Mouse (Mus musculus) limb, embryonic 15.5 days (tissue): Measurements from ENCODE around the gene T2. TPM values are rescaled to one million over a fixed set of nuclear protein-coding genes. Genes with fewer than 3 reads are reported as not detected.
"Not testable (repeated sequence)": the region's sequence is repeated elsewhere in the genome, so short reads cannot be mapped to it uniquely, and the experiment has no call there.

ENCODE experiments used
- ATAC-seq: fragments of 200-750 bp; cut with Nextera tagmentation; 2 replicates; pipeline ENCODE4 v1.8.0; 2017; ENCODE audit warnings: low read depth, moderate TSS enrichment; ENCODE audit not compliant: insufficient number of reproducible peaks, low FRiP score, low TSS enrichment
- H3K27ac ChIP-seq: fragments of 300-500 bp; sonication (generic); 2 replicates; pipeline ENCODE4 v1.5.1; 2015; ENCODE audit warnings: moderate library complexity, mild to moderate bottlenecking, inconsistent platforms
- H3K27me3 ChIP-seq: fragments of 300-500 bp; sonication (generic); 2 replicates; pipeline ENCODE4 v1.6.1; 2015; ENCODE audit warnings: inconsistent platforms
- H3K36me3 ChIP-seq: fragments of 300-500 bp; sonication (generic); 2 replicates; pipeline ENCODE4 v1.6.1; 2015; ENCODE audit warnings: inconsistent platforms
- H3K4me1 ChIP-seq: fragments of 300-500 bp; sonication (generic); 2 replicates; pipeline ENCODE4 v1.6.1; 2015; ENCODE audit warnings: inconsistent platforms
- H3K4me2 ChIP-seq: fragments of 300-500 bp; sonication (generic); 2 replicates; pipeline ENCODE4 v1.6.1; 2015; ENCODE audit warnings: mild to moderate bottlenecking, inconsistent platforms
- H3K4me3 ChIP-seq: fragments of 300-500 bp; sonication (generic); 2 replicates; pipeline ENCODE4 v1.5.1; 2015; ENCODE audit warnings: mild to moderate bottlenecking, inconsistent platforms
- H3K9ac ChIP-seq: fragments of 300-500 bp; sonication (generic); 2 replicates; pipeline ENCODE4 v1.6.1; 2015; ENCODE audit warnings: inconsistent platforms
- H3K9me3 ChIP-seq: fragments of 300-500 bp; sonication (generic); 2 replicates; pipeline ENCODE4 v1.6.1; 2016; ENCODE audit warnings: inconsistent platforms
- WGBS: fragments of 180-500 bp; shearing (Covaris S2); methylation state at CpG from one replicate; pipeline ENCODE4 v1.1.7; 2015; 5-methylcytosine and 5-hydroxymethylcytosine counted together
- polyA plus RNA-seq: library from polyadenylated mRNA; unstranded; fragments of >200 nt; fragmentation: Nextera tagmentation; extraction: Ambion mirVana; gene quantifications from 2 replicates; pipeline ENCODE4 v1.2.1, GENCODE M21; 2015

The T2 gene
- polyA plus RNA-seq: 0.58 and 0.72 TPM in 2 replicates

GRCm38 (mm10) chr17:8355692-8356091 is at the start of gene T2:
Gene T2, plus strand, starts transcription at chr17:8355992.
- Histone ChIP-seq H3K4me1 (no peaks in the 10 kb centered on the region), H3K27me3 (no peaks in the 10 kb centered on the region), H3K9me3 (no peaks in the 10 kb centered on the region), H3K4me3 (no peak within 1 kb of the TSS), H3K9ac (no peak within 1 kb of the TSS), H3K4me2 (no peak within 1 kb of the TSS), H3K27ac (no peak within 1 kb of the TSS), H3K36me3 (no peaks in the 10 kb centered on the region)
- no peak for ATAC-seq
- WGBS: 82% methylated on average over 6 of the region's 6 CpGs

- peaks cover 18% of the 10 kb centered on the region for H3K4me1 ChIP-seq
- peak within 1 kb of the TSS; percentile 77 for H3K4me3 ChIP-seq
- peak; percentile 88 for ATAC-seq
- peak within 1 kb of the TSS; percentile 79 for H3K9ac ChIP-seq
- no peaks in the 10 kb centered on the region for H3K27me3 ChIP-seq
- no peaks in the 10 kb centered on the region for H3K36me3 ChIP-seq
- no peaks in the 10 kb centered on the region for H3K9me3 ChIP-seq
- H3K27ac ChIP-seq: peak within 1 kb of the TSS; percentile 75
- WGBS: under 1% methylated on average over 53 of the region's 54 CpGs
- peak within 1 kb of the TSS; percentile 53 for H3K4me2 ChIP-seq
These were observed 44.8 kb upstream of the T2 start, which contains the start of gene Sft2d1 for GRCm38 (mm10) chr17:8310838-8311614. Gene Sft2d1, plus strand, starts transcription at chr17:8311102.

- no peak overlapping the region for H3K27ac ChIP-seq
- H3K4me2 ChIP-seq: peak overlapping the region; percentile 53
- no peak for ATAC-seq
- H3K4me3 ChIP-seq: peak overlapping the region; percentile 77
- H3K27me3 ChIP-seq: no peaks in the 10 kb centered on the region
- 40% methylated on average over 3 of the region's 3 CpGs for WGBS
- no peaks in the 10 kb centered on the region for H3K36me3 ChIP-seq
- peaks cover 18% of the 10 kb centered on the region for H3K4me1 ChIP-seq
- H3K9ac ChIP-seq: no peak overlapping the region
- no peaks in the 10 kb centered on the region for H3K9me3 ChIP-seq
These were observed 44.0 kb upstream of the T2 start for GRCm38 (mm10) chr17:8311751-8312150.

- no peaks in the 10 kb centered on the region for H3K9me3 ChIP-seq
- no peak overlapping the region for H3K4me3 ChIP-seq
- WGBS: 90% methylated on average over 3 of the region's 3 CpGs
- no peak overlapping the region for H3K9ac ChIP-seq
- no peak overlapping the region for H3K4me2 ChIP-seq
- H3K27ac ChIP-seq: no peak overlapping the region
- no peak for ATAC-seq
- peaks cover 18% of the 10 kb centered on the region for H3K4me1 ChIP-seq
- H3K27me3 ChIP-seq: no peaks in the 10 kb centered on the region
- H3K36me3 ChIP-seq: 0 out of 2 replicates have a peak, but pooled peaks cover 2% of the 10 kb centered on the region
These were observed 41.8 kb upstream of the T2 start for GRCm38 (mm10) chr17:8313976-8314375.

GRCm38 (mm10) chr17:8316251-8316650 is 39.5 kb upstream of the T2 start:
- Histone ChIP-seq H3K9ac (no peak overlapping the region), H3K27ac (no peak overlapping the region), H3K27me3 (no peaks in the 10 kb centered on the region), H3K4me2 (no peak overlapping the region), H3K9me3 (no peaks in the 10 kb centered on the region), H3K4me1 (peaks cover 18% of the 10 kb centered on the region), H3K4me3 (no peak overlapping the region), H3K36me3 (0 out of 2 replicates have a peak, but pooled peaks cover 2% of the 10 kb centered on the region)
- ATAC-seq: no peak
- 93% methylated on average over 1 of the region's 1 CpGs for WGBS

GRCm38 (mm10) chr17:8326877-8327276 is 28.9 kb upstream of the T2 start:
- not testable (repeated sequence) for H3K27me3 ChIP-seq, H3K9me3 ChIP-seq, H3K4me2 ChIP-seq, H3K4me3 ChIP-seq, H3K27ac ChIP-seq, ATAC-seq, H3K4me1 ChIP-seq, H3K9ac ChIP-seq
- H3K36me3 ChIP-seq: peaks cover 13% of the 10 kb centered on the region
- 92% methylated on average over 10 of the region's 11 CpGs for WGBS

GRCm38 (mm10) chr17:8328511-8329174 is 27.1 kb upstream of the T2 start:
- Histone ChIP-seq H3K27ac (no peak overlapping the region), H3K9me3 (no peaks in the 10 kb centered on the region), H3K9ac (no peak overlapping the region), H3K4me3 (no peak overlapping the region), H3K36me3 (peaks cover 13% of the 10 kb centered on the region), H3K4me2 (no peak overlapping the region), H3K27me3 (no peaks in the 10 kb centered on the region), H3K4me1 (no peaks in the 10 kb centered on the region)
- WGBS: 70% methylated on average over 7 of the region's 7 CpGs
- ATAC-seq: no peak

- no peak overlapping the region for H3K4me2 ChIP-seq
- H3K9ac ChIP-seq: no peak overlapping the region
- ATAC-seq: no peak
- 73% methylated on average over 5 of the region's 5 CpGs for WGBS
- no peak overlapping the region for H3K4me3 ChIP-seq
- no peaks in the 10 kb centered on the region for H3K27me3 ChIP-seq
- H3K27ac ChIP-seq: no peak overlapping the region
- H3K4me1 ChIP-seq: no peaks in the 10 kb centered on the region
- H3K36me3 ChIP-seq: peaks cover 11% of the 10 kb centered on the region
- no peaks in the 10 kb centered on the region for H3K9me3 ChIP-seq
These were observed 25.2 kb upstream of the T2 start for GRCm38 (mm10) chr17:8330602-8331001.

GRCm38 (mm10) chr17:8337159-8337558 is 18.6 kb upstream of the T2 start, which contains the start of gene Prr18:
Gene Prr18, plus strand, starts transcription at chr17:8337459.
- not testable (repeated sequence) for H3K9ac ChIP-seq, H3K27ac ChIP-seq, ATAC-seq, H3K9me3 ChIP-seq, H3K4me3 ChIP-seq, H3K4me2 ChIP-seq, H3K36me3 ChIP-seq
- Histone ChIP-seq H3K4me1 (peaks cover 17% of the 10 kb centered on the region), H3K27me3 (peaks cover 44% of the 10 kb centered on the region)
- WGBS: 100% methylated on average over 1 of the region's 5 CpGs

GRCm38 (mm10) chr17:8339666-8340374 is 16.0 kb upstream of the T2 start:
- Histone ChIP-seq H3K9ac (no peak overlapping the region), H3K4me1 (peaks cover 17% of the 10 kb centered on the region), H3K4me3 (peak overlapping the region; percentile 52), H3K36me3 (no peaks in the 10 kb centered on the region), H3K9me3 (no peaks in the 10 kb centered on the region), H3K4me2 (peak overlapping the region; percentile 100), H3K27ac (no peak overlapping the region), H3K27me3 (peaks cover 51% of the 10 kb centered on the region)
- 33% methylated on average over 8 of the region's 8 CpGs for WGBS
- no peak for ATAC-seq

GRCm38 (mm10) chr17:8340407-8341359 is 15.1 kb upstream of the T2 start:
- 1% methylated on average over 65 of the region's 92 CpGs for WGBS
- ATAC-seq: no peak; the same call in 1 of the 2 replicates
- Histone ChIP-seq H3K27ac (no peak overlapping the region), H3K9ac (peak overlapping the region; percentile 54), H3K4me2 (peak overlapping the region; percentile 100), H3K4me3 (peak overlapping the region; percentile 52), H3K4me1 (peaks cover 17% of the 10 kb centered on the region), H3K36me3 (no peaks in the 10 kb centered on the region), H3K27me3 (peaks cover 51% of the 10 kb centered on the region), H3K9me3 (no peaks in the 10 kb centered on the region)
